Mouse (Mus musculus): ENCODE results near the gene Mmp27.

Mmp27 gene

DNA sequence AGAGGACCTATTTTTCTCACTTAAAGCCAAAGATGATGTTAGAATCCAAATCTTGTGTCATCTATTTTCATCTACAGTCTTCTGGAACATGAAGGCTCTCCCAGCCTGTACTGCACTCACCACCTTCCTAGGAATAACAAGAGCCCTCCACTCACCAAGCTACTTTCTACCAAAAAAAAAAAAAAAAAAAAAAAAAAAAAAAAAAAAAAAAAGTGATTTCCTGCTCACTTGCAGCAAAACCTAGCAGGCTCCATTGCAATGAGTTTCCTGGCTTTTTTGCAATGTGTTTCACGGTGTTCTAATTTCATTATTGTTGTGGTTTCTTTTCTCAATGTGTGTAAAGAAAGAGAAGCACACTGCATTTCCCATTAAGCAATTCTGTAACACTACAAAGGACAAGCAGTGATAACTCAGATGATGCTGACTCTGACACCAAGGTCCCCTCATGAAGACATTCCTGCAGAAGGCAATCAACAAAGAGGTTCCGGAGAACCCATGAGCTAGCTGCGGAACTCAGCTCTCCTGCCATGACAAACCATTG is 22.1 kb downstream of the Mmp27 start:
- in situ Hi-C loops (cut with MboI; ENCODE audit: low pct_unique_long_range_greater_than_20kb in 1 of 2, low sequenced_read_pairs in 2 of 2, unreplicated experiment in 1 of 2) = loop anchor here in 1 of 2 experiments (10.0 kb wide), 1 partner anchor 369 kb away; no protein-coding TSS in a partner anchor

DNA sequence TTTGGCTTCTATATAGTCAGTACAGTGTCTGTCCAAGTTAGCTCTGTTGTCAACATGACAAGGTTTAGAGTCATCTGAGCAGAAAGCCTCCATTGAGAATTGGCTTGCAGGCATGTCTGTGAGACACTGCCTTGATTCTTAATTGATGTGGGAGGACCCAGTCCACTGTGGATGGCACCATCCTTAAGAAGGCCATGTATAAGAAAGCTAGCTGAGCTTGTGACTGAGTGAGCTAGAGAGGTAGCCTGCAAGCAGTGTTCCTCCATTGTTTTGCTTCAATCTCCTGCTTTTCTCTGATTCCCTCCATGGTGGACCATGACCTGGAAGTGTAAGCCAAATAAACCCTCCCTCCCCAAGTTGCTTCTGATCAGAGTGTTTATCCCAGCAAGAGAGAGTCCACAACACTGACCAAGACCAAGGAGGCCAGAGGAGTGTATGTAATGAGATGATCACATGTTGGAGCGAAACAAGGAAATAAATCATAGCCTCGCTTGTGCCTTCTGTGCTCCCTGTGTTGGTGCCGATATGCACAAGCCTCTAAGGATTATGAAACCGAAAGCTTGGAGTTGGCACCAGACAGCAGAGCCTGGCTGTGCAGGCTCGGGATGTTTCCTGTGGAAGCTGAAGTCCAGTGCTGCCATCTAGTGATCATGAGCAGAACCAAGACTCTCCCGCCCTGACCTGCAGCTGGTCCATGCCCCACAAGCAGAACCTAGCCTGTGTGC is 23.8 kb downstream of the Mmp27 start:
- in situ Hi-C loops (cut with MboI; ENCODE audit: low pct_unique_long_range_greater_than_20kb in 1 of 2, low sequenced_read_pairs in 2 of 2, unreplicated experiment in 1 of 2) = loop anchor here in 1 of 2 experiments (10.0 kb wide), 1 partner anchor 370 kb away; no protein-coding TSS in a partner anchor

DNA sequence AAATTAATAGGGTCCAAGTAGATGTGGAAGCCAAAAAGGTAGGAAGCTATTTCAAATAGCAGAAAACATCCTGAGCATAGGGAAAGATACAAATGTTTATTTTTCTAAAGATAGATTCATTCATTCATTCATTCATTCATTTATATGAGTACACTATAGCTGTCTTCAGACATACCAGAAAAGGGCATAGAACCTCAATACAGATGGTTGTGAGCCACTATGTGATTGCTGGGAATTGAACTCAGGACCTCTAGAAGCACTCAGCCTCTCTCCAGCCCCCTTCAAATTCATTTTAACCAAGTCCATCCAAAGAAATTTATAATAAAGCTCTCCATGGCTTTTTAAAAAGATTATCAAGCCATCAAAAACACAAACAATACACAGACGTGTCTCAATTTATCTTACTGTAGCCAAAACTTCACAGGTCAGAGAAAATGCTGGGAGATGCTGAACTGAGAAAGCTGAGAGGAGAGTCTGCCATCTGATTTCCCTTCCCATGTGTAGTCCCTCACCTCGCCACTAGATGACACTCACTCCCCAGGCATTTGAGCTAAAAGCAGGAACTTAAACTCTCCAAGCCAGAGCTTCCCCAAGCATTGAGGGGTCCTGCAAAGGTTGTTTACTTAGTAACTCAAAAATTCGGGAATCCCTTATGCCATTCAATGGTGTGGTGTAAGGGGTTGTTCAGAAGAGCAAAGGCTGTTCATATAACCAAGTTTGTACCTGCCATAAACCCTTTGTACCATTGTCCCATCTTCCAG is 32.0 kb downstream of the Mmp27 start:
- in situ Hi-C loops (cut with MboI; ENCODE audit: low pct_unique_long_range_greater_than_20kb in 1 of 2, low sequenced_read_pairs in 2 of 2, unreplicated experiment in 1 of 2) = loop anchor here (25.0 kb wide), 2 partner anchors 259 to 284 kb away; partner anchors contain the start of gene Birc3 (in 1 of the 2)

DNA sequence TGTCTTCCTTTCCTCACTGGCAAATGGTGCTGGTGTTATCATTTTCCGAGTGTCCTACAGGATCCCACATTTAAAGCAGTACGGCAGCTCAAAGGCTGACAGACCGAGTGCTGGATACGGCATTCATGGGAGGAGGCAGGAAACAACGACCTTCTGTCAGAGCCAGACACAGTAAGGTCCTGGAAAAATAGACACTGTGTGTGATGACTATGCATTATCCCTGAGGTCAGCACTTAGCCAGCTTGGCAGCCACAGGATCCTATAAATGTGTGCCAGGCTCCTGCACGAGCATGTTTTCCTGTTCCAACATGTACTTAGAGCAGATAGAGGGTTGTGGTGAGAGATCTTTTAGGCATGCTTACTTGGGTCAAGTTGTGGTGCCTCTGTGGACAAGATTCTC is 32.8 kb downstream of the Mmp27 start:
- in situ Hi-C loops (cut with MboI; ENCODE audit: low pct_unique_long_range_greater_than_20kb in 1 of 2, low sequenced_read_pairs in 2 of 2, unreplicated experiment in 1 of 2) = loop anchor here (25.0 kb wide), 2 partner anchors 258 to 283 kb away; partner anchors contain the start of gene Birc3 (in 1 of the 2)

DNA sequence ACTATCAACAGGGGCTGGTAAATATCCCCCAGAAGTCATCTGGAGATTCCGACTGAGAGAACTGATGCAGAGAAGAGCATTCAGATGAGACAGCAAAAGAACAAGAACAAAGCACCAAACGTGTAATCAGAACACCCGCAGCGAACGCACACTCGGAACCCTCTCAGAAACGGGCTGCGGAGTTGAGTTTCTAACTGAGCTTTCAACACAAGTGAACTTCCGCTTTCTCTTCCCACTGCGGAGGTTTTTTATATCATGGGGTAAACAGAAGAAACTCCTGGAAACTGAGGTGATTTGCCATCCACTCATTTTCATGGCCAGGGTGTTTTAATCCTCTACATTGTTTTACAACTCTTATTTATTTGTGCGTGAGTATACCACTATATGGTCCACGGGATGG is 34.4 kb downstream of the Mmp27 start:
- in situ Hi-C loops (cut with MboI; ENCODE audit: low pct_unique_long_range_greater_than_20kb in 1 of 2, low sequenced_read_pairs in 2 of 2, unreplicated experiment in 1 of 2) = loop anchor here (25.0 kb wide), 2 partner anchors 257 to 282 kb away; partner anchors contain the start of gene Birc3 (in 1 of the 2)

DNA sequence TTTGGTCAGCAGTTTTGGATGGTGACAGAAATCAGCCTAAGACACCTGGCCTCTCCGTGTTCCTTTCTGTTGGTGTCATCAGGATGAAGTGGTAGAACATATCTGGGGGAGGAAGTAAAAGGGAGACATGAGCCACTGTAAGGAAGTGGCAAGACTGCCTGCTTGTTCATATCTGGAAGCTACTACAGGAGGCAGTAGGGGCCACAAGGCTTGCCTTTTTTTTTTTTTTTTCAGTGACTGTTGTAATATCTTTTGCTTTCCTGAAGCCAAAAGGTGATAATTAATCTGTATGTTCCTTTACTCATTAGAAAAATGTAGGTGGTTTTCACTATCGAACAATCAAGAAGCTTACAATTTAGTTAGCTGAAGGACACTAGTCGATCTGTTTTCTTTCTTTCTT is 51.4 kb downstream of the Mmp27 start:
- in situ Hi-C loops (cut with MboI; ENCODE audit: low pct_unique_long_range_greater_than_20kb in 1 of 2, low sequenced_read_pairs in 2 of 2, unreplicated experiment in 1 of 2) = loop anchor here (25.0 kb wide), 2 partner anchors 240 to 265 kb away; partner anchors contain the start of gene Birc3 (in 1 of the 2)

DNA sequence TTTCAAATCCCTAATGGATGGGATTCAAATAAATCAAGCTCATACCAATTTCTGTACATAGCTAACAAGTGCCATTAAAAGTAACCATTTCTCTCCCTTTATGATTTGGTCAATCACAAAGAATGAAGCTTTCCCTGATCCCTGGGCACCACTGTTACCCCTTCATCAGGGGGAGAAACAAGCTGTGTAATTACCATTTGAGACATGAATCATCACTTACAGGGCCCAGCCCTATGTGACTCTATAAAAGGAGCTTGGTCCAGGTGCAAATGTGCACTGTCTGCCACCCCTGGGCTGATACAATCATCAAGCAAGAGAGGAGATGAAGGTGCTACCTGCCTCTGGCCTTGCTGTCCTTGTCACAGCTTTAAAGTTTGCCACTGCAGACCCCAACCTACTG is 56.7 kb downstream of the Mmp27 start, which contains the start of gene Mmp20:
Mmp20 (plus strand) TSS at position 301 of the 400 bp plus-strand sequence.
- in situ Hi-C loops (cut with MboI; ENCODE audit: low pct_unique_long_range_greater_than_20kb in 1 of 2, low sequenced_read_pairs in 2 of 2, unreplicated experiment in 1 of 2) = no loop called here
